Mouse (Mus musculus) layer of hippocampus, postnatal 14 days (tissue): Measurements from ENCODE around the gene Cyp8b1. TPM values are rescaled to one million over a fixed set of nuclear protein-coding genes. Genes with fewer than 3 reads are reported as not detected.
A peak's percentile ranks its signal among the peaks of the same experiment; 100 is the strongest.

Source experiments
- DNase-seq, 2 experiments: peaks; one replicate each; pipeline ENCODE4 v3.0.0; 2021 to 2022; ENCODE audit warnings: low spot score in 2 of 2, mixed read lengths in 1 of 2
- total RNA-seq, 2 experiments: library from RNA; stranded (reverse); gene quantifications; 2 replicates each; pipeline ENCODE4 v1.2.3; 2021

Gene Cyp8b1
- total RNA-seq, 2 experiments from 2014 or later, result not detected

- DNase-seq, result no peak
These were observed 3.0 kb upstream of the Cyp8b1 start for GRCm38 (mm10) chr9:121919027-121919501.

- no peak for DNase-seq
These were observed 1.0 kb downstream of the Cyp8b1 start for GRCm38 (mm10) chr9:121915056-121915455.

- DNase-seq, result no peak
These were observed 1.8 kb downstream of the Cyp8b1 start for GRCm38 (mm10) chr9:121914226-121914757.

GRCm38 (mm10) chr9:121912786-121913185, 3.3 kb downstream of the Cyp8b1 start:
- DNase-seq, result no peak

- DNase-seq, result no peak
These were observed 4.9 kb downstream of the Cyp8b1 start for GRCm38 (mm10) chr9:121911196-121911595.

- DNase-seq, result no peak
These were observed 6.5 kb downstream of the Cyp8b1 start for GRCm38 (mm10) chr9:121909635-121910034.

- no peak for DNase-seq
These were observed 7.8 kb downstream of the Cyp8b1 start for GRCm38 (mm10) chr9:121908321-121908720.

- DNase-seq, result no peak
These were observed 8.6 kb downstream of the Cyp8b1 start for GRCm38 (mm10) chr9:121907356-121908070.

- DNase-seq, result no peak
These were observed 9.6 kb downstream of the Cyp8b1 start for GRCm38 (mm10) chr9:121906456-121906855.

- peak in 1 of 2 experiments; percentile 12 for DNase-seq
These were observed 10.4 kb downstream of the Cyp8b1 start for GRCm38 (mm10) chr9:121905556-121906185.

GRCm38 (mm10) chr9:121904946-121905345, 11.2 kb downstream of the Cyp8b1 start:
- DNase-seq, result no peak

- no peak for DNase-seq
These were observed 11.8 kb downstream of the Cyp8b1 start for GRCm38 (mm10) chr9:121904319-121904718.

GRCm38 (mm10) chr9:121903476-121904305, 12.4 kb downstream of the Cyp8b1 start:
- no peak for DNase-seq

GRCm38 (mm10) chr9:121901710-121902700, 14.1 kb downstream of the Cyp8b1 start:
- DNase-seq, result no peak

- no peak for DNase-seq
These were observed 15.7 kb downstream of the Cyp8b1 start for GRCm38 (mm10) chr9:121900282-121900855.

- DNase-seq, result no peak
These were observed 16.8 kb downstream of the Cyp8b1 start for GRCm38 (mm10) chr9:121899306-121899705.

GRCm38 (mm10) chr9:121898245-121898644, 17.9 kb downstream of the Cyp8b1 start, which contains the start of gene Ackr2:
Ackr2 (plus strand) TSS chr9:121898355.
- no peak for DNase-seq

GRCm38 (mm10) chr9:121896820-121897219, 19.3 kb downstream of the Cyp8b1 start:
- DNase-seq, result no peak

- DNase-seq, result no peak
These were observed 20.6 kb downstream of the Cyp8b1 start for GRCm38 (mm10) chr9:121895392-121895993.
